In the genomic region with DNA sequence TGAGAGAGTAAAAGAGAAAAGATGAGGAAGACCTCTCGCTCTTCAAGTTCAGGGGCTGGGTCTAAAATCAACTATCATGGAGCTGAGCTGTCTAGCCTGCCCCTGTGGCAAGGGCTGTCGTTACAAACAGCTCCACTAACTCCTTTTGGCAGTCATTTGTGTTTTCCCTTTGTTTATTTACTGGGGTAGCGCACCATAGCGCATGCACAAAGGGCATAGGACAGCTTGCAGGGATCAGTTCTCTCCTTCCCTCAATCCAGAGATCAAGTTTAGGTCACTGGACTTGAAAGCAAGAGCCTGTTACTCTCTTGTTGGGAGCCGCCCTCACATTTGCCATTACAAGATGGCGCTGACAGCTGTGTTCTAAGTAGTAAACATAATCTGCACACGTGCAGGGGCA, we compare ENCODE assay signal across 18 mouse cellular contexts. TPM values are rescaled to one million over a fixed set of nuclear protein-coding genes. Genes with fewer than 3 reads are reported as not detected.
DNase-seq lines count a peak whose midpoint lies in the region; ATAC-seq and TF ChIP-seq lines count a peak whose summit lies in the region.
"Had no signal": no experiment of that assay in that cellular context is flagged by ENCODE, and none has a peak within 500 bp of the region (broad histone marks: within the 10 kb centered on the region; RNA-seq: fewer than 3 reads in every experiment).

No protein-coding gene starts in this region.

- H3K4me1 ChIP-seq in lung, adult 2 months (ENCODE audit: control insufficient read depth, insufficient read depth, low read length): no peaks in the 10 kb centered on the region
- H3K4me1 ChIP-seq in lung, embryonic 16.5 days (replicated peaks; ENCODE audit: control insufficient read depth, insufficient read depth, low read length): no peaks in the 10 kb centered on the region
- no peaks in the 10 kb centered on the region for H3K4me1 ChIP-seq in intestine, embryonic 16.5 days (ENCODE audit: control insufficient read depth, insufficient read depth, low read length)
- H3K4me1 ChIP-seq: embryonic facial prominence, embryonic 12.5 days; forebrain, embryonic 15.5 days; heart, embryonic 15.5 days had no signal

- H3K4me3 ChIP-seq in lung, adult 2 months (replicated peaks; ENCODE audit: extremely low read depth, low read depth, low read length): no peak overlapping the region
- H3K4me3 ChIP-seq in lung, embryonic 16.5 days (ENCODE audit: low read length): no peak overlapping the region
- no peak overlapping the region for H3K4me3 ChIP-seq in intestine, embryonic 16.5 days (ENCODE audit: low read length)
- H3K4me3 ChIP-seq: embryonic facial prominence, embryonic 12.5 days; forebrain, embryonic 15.5 days; heart, adult 2 months; heart, embryonic 15.5 days had no signal

- ATAC-seq in lung, embryonic 16.5 days (ENCODE audit: low read depth): peak; percentile 91
- no peak for ATAC-seq in intestine, embryonic 16.5 days
- ATAC-seq: activated CD4-positive, CD25-positive, alpha-beta regulatory T cell, adult 4 months; forebrain, embryonic 15.5 days; Patski had no signal

- no peaks in the 10 kb centered on the region for H3K27me3 ChIP-seq in lung, embryonic 16.5 days (ENCODE audit: control insufficient read depth, insufficient read depth, low read depth, low read length)
- H3K27me3 ChIP-seq in intestine, embryonic 16.5 days (replicated peaks; ENCODE audit: control insufficient read depth, insufficient read depth, low read length): no peaks in the 10 kb centered on the region
- H3K27me3 ChIP-seq: CH12.LX; embryonic facial prominence, embryonic 12.5 days; forebrain, embryonic 15.5 days; heart, embryonic 15.5 days; Patski had no signal

- no peaks in the 10 kb centered on the region for H3K36me3 ChIP-seq in lung, embryonic 16.5 days (ENCODE audit: control insufficient read depth, insufficient read depth, low read length)
- H3K36me3 ChIP-seq in intestine, embryonic 16.5 days (ENCODE audit: control insufficient read depth, insufficient read depth, low read length): no peaks in the 10 kb centered on the region
- H3K36me3 ChIP-seq: embryonic facial prominence, embryonic 12.5 days; forebrain, embryonic 15.5 days; heart, embryonic 15.5 days had no signal

- no peaks in the 10 kb centered on the region for H3K9me3 ChIP-seq in lung, embryonic 16.5 days (ENCODE audit: control insufficient read depth, low read length)
- no peaks in the 10 kb centered on the region for H3K9me3 ChIP-seq in intestine, embryonic 16.5 days (ENCODE audit: control insufficient read depth, low read length)
- H3K9me3 ChIP-seq: embryonic facial prominence, embryonic 12.5 days; forebrain, embryonic 15.5 days; heart, embryonic 15.5 days had no signal

- WGBS in lung, adult 2 months: 68% methylated on average over 7 of the region's 7 CpGs
- WGBS in lung, embryonic 16.5 days: 44% methylated on average over 7 of the region's 7 CpGs
- WGBS in intestine, embryonic 16.5 days: 78% methylated on average over 6 of the region's 7 CpGs

- H3K4me2 ChIP-seq in lung, embryonic 16.5 days (ENCODE audit: low read depth, low read length): no peak overlapping the region
- no peak overlapping the region for H3K4me2 ChIP-seq in intestine, embryonic 16.5 days (ENCODE audit: low read depth, low read length)
- H3K4me2 ChIP-seq: embryonic facial prominence, embryonic 12.5 days; forebrain, embryonic 15.5 days; heart, embryonic 11.5 days; heart, embryonic 15.5 days had no signal

- peak; percentile 30 to 36 for DNase-seq in lung, adult 18-20 months
- DNase-seq in lung, adult 2 months: no peak
- DNase-seq in lung, postnatal 25 days (ENCODE audit: low spot score): peak; percentile 53
- DNase-seq in thymus, postnatal 14 days: no peak
- DNase-seq: cerebellum, adult 11-12 months; cerebellum, adult 9-10 months; cerebellum, postnatal 25 days; heart, adult 2 months; heart, postnatal 14 days had no signal

- TF ChIP-seq POLR2A in lung, adult 2 months (IDR thresholded peaks at IDR 0.05; ENCODE audit: borderline replicate concordance, extremely low read depth, low read depth, low read length): no peak

- H3K27ac ChIP-seq in lung, embryonic 16.5 days (ENCODE audit: low read length): no peak overlapping the region
- no peak overlapping the region for H3K27ac ChIP-seq in intestine, embryonic 16.5 days (ENCODE audit: low read length)
- H3K27ac ChIP-seq: embryonic facial prominence, embryonic 12.5 days; forebrain, embryonic 15.5 days; heart, adult 2 months; heart, embryonic 15.5 days had no signal

- no peak overlapping the region for H3K9ac ChIP-seq in lung, embryonic 16.5 days (ENCODE audit: low read length)
- no peak overlapping the region for H3K9ac ChIP-seq in intestine, embryonic 16.5 days (ENCODE audit: low read depth, low read length)
- H3K9ac ChIP-seq: embryonic facial prominence, embryonic 12.5 days; forebrain, embryonic 15.5 days; heart, embryonic 15.5 days had no signal

- TF ChIP-seq CTCF in lung, adult 2 months (IDR thresholded peaks at IDR 0.05; ENCODE audit: insufficient read depth, low read length): no peak

RNA-seq across cellular contexts. Expression of a gene that starts 22.4 kb away (rescaled TPM):
- 93.1 and 111 TPM in 2 replicates for polyA plus RNA-seq in lung, adult 2 months (2012; rRNA removed)
- 196 and 205 TPM in 2 replicates for polyA plus RNA-seq in lung, embryonic 16.5 days (2015; fragmentation: Nextera tagmentation; extraction: Ambion mirVana)
- 434 and 446 TPM in 2 replicates for polyA plus RNA-seq in intestine, embryonic 16.5 days (2015; fragmentation: Nextera tagmentation; extraction: Ambion mirVana)

Comparison
In these comparisons a context has a peak if more than half of its experiments do, and no peak if none do; other contexts are left out.
1. DNase-seq: peak in lung, adult 18-20 months (2 of 2) and lung, postnatal 25 days (single experiment); none in lung, adult 2 months (single experiment) and thymus, postnatal 14 days (single experiment).